18 mouse cellular contexts compared by ENCODE assay signal in the genomic region with DNA sequence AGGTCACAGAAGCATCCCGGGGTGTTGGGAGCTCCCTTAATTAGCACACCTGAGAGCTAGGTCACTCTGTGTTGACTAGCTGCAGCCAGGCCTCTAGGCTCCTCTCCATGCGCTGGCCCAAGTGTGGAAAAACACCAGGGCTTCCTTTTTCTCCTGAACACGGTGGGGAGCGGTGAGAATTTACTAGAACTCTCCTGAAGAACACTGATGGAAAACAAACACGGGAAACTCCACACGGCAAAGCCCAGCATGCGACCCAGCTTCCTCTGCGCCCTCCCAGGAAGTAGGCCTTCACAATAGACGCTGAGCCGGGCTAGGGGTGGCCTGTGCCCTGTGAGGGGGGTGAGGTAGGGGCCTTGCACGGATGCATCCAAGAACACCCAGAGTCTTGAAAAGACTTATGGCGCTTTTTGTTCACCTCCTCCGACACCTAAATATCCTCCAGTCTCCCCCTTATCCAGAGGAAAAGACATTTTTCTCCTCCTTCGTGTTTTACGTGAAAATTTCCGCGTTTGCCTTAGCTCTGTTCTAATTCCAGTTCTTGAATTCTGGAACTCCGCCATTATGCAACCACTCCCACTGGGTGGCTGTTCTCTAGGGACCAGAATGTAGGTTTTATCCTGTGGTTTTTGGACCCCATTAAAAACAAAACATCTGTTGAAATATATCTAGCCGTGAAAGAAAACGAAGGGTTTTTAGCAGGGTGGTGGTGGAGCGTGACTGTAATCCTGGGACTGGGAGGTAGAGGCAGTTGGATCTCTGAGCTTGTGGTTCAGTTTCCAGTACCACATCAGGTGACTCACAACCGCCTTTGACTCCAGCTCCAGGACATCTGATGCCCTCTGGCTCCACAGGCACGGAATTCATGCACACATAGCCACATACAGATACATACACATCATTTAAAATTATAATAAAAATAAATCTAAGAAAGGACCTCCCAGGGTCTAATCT. TPM values are rescaled to one million over a fixed set of nuclear protein-coding genes. Genes with fewer than 3 reads are reported as not detected.
DNase-seq lines count a peak whose midpoint lies in the region; ATAC-seq lines count a peak whose summit lies in the region.
"Had no signal": no experiment of that assay in that cellular context is flagged by ENCODE, and none has a peak within 500 bp of the region (broad histone marks: within the 10 kb centered on the region; RNA-seq: fewer than 3 reads in every experiment).

No protein-coding gene starts in this region.

- H3K36me3 ChIP-seq in kidney, embryonic 16.5 days (ENCODE audit: insufficient read depth, low read length) = no peaks in the 10 kb centered on the region
- no peaks in the 10 kb centered on the region for H3K36me3 ChIP-seq in embryonic facial prominence, embryonic 10.5 days (replicated peaks)
- H3K36me3 ChIP-seq: forebrain, embryonic 15.5 days; lung, embryonic 15.5 days had no signal

- H3K9ac ChIP-seq in kidney, embryonic 16.5 days (replicated peaks; ENCODE audit: low read length) = no peak overlapping the region
- H3K9ac ChIP-seq: forebrain, embryonic 15.5 days; hindbrain, embryonic 14.5 days; lung, embryonic 15.5 days had no signal

- intact Hi-C loops in heart, postnatal 25 days (cut with DNase I) = loop anchor here (5.0 kb wide), 1 partner anchor 102 kb away; no protein-coding TSS in a partner anchor

- H3K27me3 ChIP-seq in kidney, embryonic 16.5 days (ENCODE audit: insufficient read depth, low read length) = no peaks in the 10 kb centered on the region
- no peaks in the 10 kb centered on the region for H3K27me3 ChIP-seq in embryonic facial prominence, embryonic 10.5 days (replicated peaks; ENCODE audit: low read depth, poor library complexity, severe bottlenecking)
- H3K27me3 ChIP-seq: forebrain, embryonic 15.5 days; lung, embryonic 15.5 days had no signal

- peak; percentile 9 for DNase-seq in adrenal gland, postnatal 14 days
- DNase-seq in adrenal gland, postnatal 10 days = no peak
- DNase-seq in kidney, postnatal 4 days = no peak
- DNase-seq in embryonic facial prominence, embryonic 10.5 days (ENCODE audit: low spot score) = no peak
- peak; percentile 24 for DNase-seq in heart, postnatal 25 days (ENCODE audit: low spot score)
- no peak for DNase-seq in cerebellum, adult 9-10 months
- DNase-seq: adrenal gland, postnatal 25 days; gastrocnemius, postnatal 36 days; kidney, adult 18-20 months; layer of hippocampus, adult 9-11 months; right cerebral cortex, adult 18-20 months; thymus, adult 18-20 months had no signal

- H3K4me3 ChIP-seq in kidney, embryonic 16.5 days (ENCODE audit: low read length) = no peak overlapping the region
- no peak overlapping the region for H3K4me3 ChIP-seq in embryonic facial prominence, embryonic 10.5 days
- H3K4me3 ChIP-seq: forebrain, embryonic 15.5 days; lung, embryonic 15.5 days had no signal

- peak overlapping the region; percentile 76 for H3K27ac ChIP-seq in kidney, embryonic 16.5 days (ENCODE audit: low read length)
- H3K27ac ChIP-seq in embryonic facial prominence, embryonic 10.5 days (replicated peaks) = peak overlapping the region; percentile 51; the same call in 1 of the 2 replicates
- H3K27ac ChIP-seq: forebrain, embryonic 15.5 days; hindbrain, embryonic 14.5 days; lung, embryonic 15.5 days had no signal

- H3K4me1 ChIP-seq in kidney, embryonic 16.5 days (ENCODE audit: insufficient read depth, low read length) = peaks cover 14% of the 10 kb centered on the region; the same call in 1 of the 2 replicates
- H3K4me1 ChIP-seq in embryonic facial prominence, embryonic 10.5 days = peaks cover 5% of the 10 kb centered on the region; the same call in 1 of the 2 replicates
- H3K4me1 ChIP-seq: forebrain, embryonic 15.5 days had no signal

- no peak overlapping the region for H3K4me2 ChIP-seq in kidney, embryonic 16.5 days (replicated peaks; ENCODE audit: low read depth, low read length)
- H3K4me2 ChIP-seq: forebrain, embryonic 15.5 days; hindbrain, embryonic 14.5 days; liver, embryonic 11.5 days; lung, embryonic 15.5 days had no signal

- peak; percentile 70 for ATAC-seq in kidney, embryonic 16.5 days (ENCODE audit: low FRiP score, low TSS enrichment)
- ATAC-seq in activated CD4-positive, CD25-positive, alpha-beta regulatory T cell, adult 4 months = no peak
- ATAC-seq: forebrain, embryonic 15.5 days had no signal

- 54% methylated on average over 23 of the region's 23 CpGs for WGBS in kidney, embryonic 16.5 days
- WGBS in embryonic facial prominence, embryonic 10.5 days = 53% methylated on average over 23 of the region's 23 CpGs

- H3K9me3 ChIP-seq in kidney, embryonic 16.5 days (ENCODE audit: low read length) = no peaks in the 10 kb centered on the region
- no peaks in the 10 kb centered on the region for H3K9me3 ChIP-seq in embryonic facial prominence, embryonic 10.5 days
- H3K9me3 ChIP-seq: forebrain, embryonic 15.5 days; lung, embryonic 15.5 days had no signal

RNA-seq across cellular contexts. Expression of a gene that starts 21.5 kb away (rescaled TPM):
- total RNA-seq in adrenal gland, postnatal 14 days (2021) = 16.3 and 20.4 TPM in 2 replicates
- total RNA-seq in adrenal gland, postnatal 10 days (2021) = 10 to 100 TPM; 15.7 to 29.4 TPM
- 3.9 and 4.8 TPM in 2 replicates for polyA plus RNA-seq in kidney, embryonic 16.5 days (2015; fragmentation: Nextera tagmentation; extraction: Ambion mirVana)
- polyA plus RNA-seq in embryonic facial prominence, embryonic 10.5 days (2016; fragmentation: Nextera tagmentation; extraction: Ambion mirVana) = 11.1 and 14.8 TPM in 2 replicates
- total RNA-seq in heart, postnatal 25 days (2021) = 10 to 100 TPM; 15.3 to 16.2 TPM
- polyA plus RNA-seq in activated CD4-positive, CD25-positive, alpha-beta regulatory T cell, adult 4 months (2017; shearing (Covaris generic)) = under 1 TPM; 0.06 to 0.70 TPM

Comparison
In these comparisons a context has a peak if more than half of its experiments do, and no peak if none do; other contexts are left out.
1. DNase-seq: peak in adrenal gland, postnatal 14 days (single experiment) and heart, postnatal 25 days (single experiment); none in adrenal gland, postnatal 10 days (single experiment), kidney, postnatal 4 days (0 of 2), embryonic facial prominence, embryonic 10.5 days (single experiment) and cerebellum, adult 9-10 months (single experiment).